Mouse (Mus musculus) myocyte (in vitro differentiated cells): ENCODE measurements around the gene Armc2.

Experiments used
- CEBPB ChIP-seq: IDR thresholded peaks from 2 replicates; pipeline ENCODE4 v1.6.1; 2011; ENCODE audit warnings: mild to moderate bottlenecking, moderate library complexity; ENCODE audit not compliant: poor library complexity, insufficient read depth, severe bottlenecking
- E2F4 ChIP-seq: IDR thresholded peaks from one replicate; pipeline ENCODE4 v1.6.1; 2011; ENCODE audit warnings: mild to moderate bottlenecking, control low read depth, moderate library complexity; ENCODE audit not compliant: insufficient read depth
- MAX ChIP-seq: IDR thresholded peaks from one replicate; pipeline ENCODE4 v1.6.1; 2011; ENCODE audit warnings: low read depth, mild to moderate bottlenecking, control low read depth
- POLR2A ChIP-seq: IDR thresholded peaks from one replicate; pipeline ENCODE4 v1.6.1; 2011; ENCODE audit warnings: low read depth, mild to moderate bottlenecking, control low read depth, moderate library complexity; ENCODE audit not compliant: insufficient read length
- TCF12 ChIP-seq: IDR thresholded peaks from one replicate; pipeline ENCODE4 v1.6.1; 2011; ENCODE audit warnings: mild to moderate bottlenecking, control low read depth; ENCODE audit not compliant: poor library complexity, insufficient read depth, severe bottlenecking
- USF1 ChIP-seq: IDR thresholded peaks from one replicate; pipeline ENCODE4 v1.6.1; 2011; ENCODE audit warnings: low read depth, mild to moderate bottlenecking, control low read depth, moderate library complexity

- TF ChIP-seq MAX (no peak), POLR2A (no peak), TCF12 (no peak), CEBPB (no peak), USF1 (no peak), E2F4 (no peak)
These were observed 60.6 kb downstream of the Armc2 start for GRCm38 (mm10) chr10:41957421-41958225.
